In genomic region chr8:126598218-126598617, GRCm38 (mm10) we compare ENCODE assay signal across 10 mouse cellular contexts. TPM values are rescaled to one million over a fixed set of nuclear protein-coding genes. Genes with fewer than 3 reads are reported as not detected.
DNase-seq lines count a peak whose midpoint lies in the region; ATAC-seq and TF ChIP-seq lines count a peak whose summit lies in the region.
"Had no signal": no experiment of that assay in that cellular context is flagged by ENCODE, and none has a peak within 500 bp of the region (broad histone marks: within the 10 kb centered on the region; RNA-seq: fewer than 3 reads in every experiment).

No protein-coding gene starts in this region.

- ATAC-seq in lung, embryonic 15.5 days (ENCODE audit: borderline replicate concordance, extremely low read depth, low FRiP score, low TSS enrichment) = no peak
- peak; percentile 47 for ATAC-seq in erythroid progenitor cell, adult 5-6 weeks (replicated peaks; ENCODE audit: low FRiP score, poor library complexity, severe bottlenecking)
- ATAC-seq: hindbrain, postnatal 0 days had no signal

- TF ChIP-seq CTCF in gastrocnemius, adult 2 months (IDR thresholded peaks at IDR 0.05) = no peak
- TF ChIP-seq CTCF in lung, adult 2 months (IDR thresholded peaks at IDR 0.05; ENCODE audit: insufficient read depth, low read length) = no peak

- intact Hi-C loops in gastrocnemius, adult 2 months (cut with DNase I) = loop anchor here (5.0 kb wide), 1 partner anchor 319 kb away; no protein-coding TSS in a partner anchor

- peak; percentile 22 for DNase-seq in gastrocnemius, adult 2 months
- DNase-seq in gastrocnemius, postnatal 10 days = no peak
- DNase-seq in lung, adult 2 months = no peak
- peak; percentile 67 for DNase-seq in splenic B cell, adult 2 months (ENCODE audit: low read depth, low spot score)
- no peak for DNase-seq in left cerebral cortex, adult 9 months (ENCODE audit: low spot score in 2 of 2)
- no peak for DNase-seq in thymus, postnatal 0 days (ENCODE audit: low spot score)
- DNase-seq: kidney, postnatal 10 days had no signal

- no peak overlapping the region for H3K4me3 ChIP-seq in gastrocnemius, adult 2 months
- no peak overlapping the region for H3K4me3 ChIP-seq in lung, embryonic 15.5 days
- H3K4me3 ChIP-seq in lung, adult 2 months (replicated peaks; ENCODE audit: extremely low read depth, low read depth, low read length) = no peak overlapping the region

- H3K36me3 ChIP-seq in lung, embryonic 15.5 days = no peaks in the 10 kb centered on the region
- H3K36me3 ChIP-seq in splenic B cell, adult 2 months (ENCODE audit: control insufficient read depth, insufficient read depth, low read length, poor library complexity, severe bottlenecking) = no peaks in the 10 kb centered on the region

- no peaks in the 10 kb centered on the region for H3K27me3 ChIP-seq in lung, embryonic 15.5 days
- H3K27me3 ChIP-seq in splenic B cell, adult 2 months (ENCODE audit: control insufficient read depth, insufficient read depth, low read length, poor library complexity, severe bottlenecking) = no peaks in the 10 kb centered on the region

- no peak overlapping the region for H3K4me2 ChIP-seq in lung, embryonic 15.5 days

- H3K9me3 ChIP-seq in lung, embryonic 15.5 days = no peaks in the 10 kb centered on the region

- H3K4me1 ChIP-seq in lung, embryonic 15.5 days = peaks cover 63% of the 10 kb centered on the region
- H3K4me1 ChIP-seq in lung, adult 2 months (ENCODE audit: control insufficient read depth, insufficient read depth, low read length) = peaks cover 16% of the 10 kb centered on the region

- peak overlapping the region; percentile 48; the same call in 1 of the 2 replicates for H3K27ac ChIP-seq in gastrocnemius, adult 2 months
- H3K27ac ChIP-seq in lung, embryonic 15.5 days = peak overlapping the region; percentile 100
- H3K27ac ChIP-seq: hindbrain, postnatal 0 days had no signal

- no peak overlapping the region for H3K9ac ChIP-seq in lung, embryonic 15.5 days

- WGBS in lung, embryonic 15.5 days = 20% methylated on average over 12 of the region's 12 CpGs
- 43% methylated on average over 12 of the region's 12 CpGs for WGBS in lung, adult 2 months

- no peak for TF ChIP-seq POLR2A in lung, adult 2 months (IDR thresholded peaks at IDR 0.05; ENCODE audit: borderline replicate concordance, extremely low read depth, low read depth, low read length)

RNA-seq across cellular contexts. Expression of gene Irf2bp2, which starts 4.4 kb away (rescaled TPM):
- total RNA-seq in gastrocnemius, adult 2 months (2021) = 10 to 100 TPM; 28.6 to 81.6 TPM
- total RNA-seq in gastrocnemius, postnatal 10 days (2021) = 10 to 100 TPM; 53.3 to 55.5 TPM
- polyA plus RNA-seq in lung, embryonic 15.5 days (2015; fragmentation: Nextera tagmentation; extraction: Ambion mirVana) = 12.6 TPM in 2 replicates
- 81.2 and 127 TPM in 2 replicates for polyA plus RNA-seq in lung, adult 2 months (2012; rRNA removed)
- 19.8 and 24.7 TPM in 2 replicates for total RNA-seq in erythroid progenitor cell, adult 5-6 weeks (2015; ENCODE audit: low replicate concordance)
- 8.8 and 18.0 TPM in 2 replicates for total RNA-seq in erythroid progenitor cell, adult 5-6 weeks (2017; ENCODE audit: low replicate concordance)
- 14.9 and 20.3 TPM in 2 replicates for polyA plus RNA-seq in thymus, postnatal 0 days (2015; fragmentation: Nextera tagmentation; extraction: Ambion mirVana)

Comparison
In these comparisons a context has a peak if more than half of its experiments do, and no peak if none do; other contexts are left out.
1. DNase-seq: peak in gastrocnemius, adult 2 months (single experiment) and splenic B cell, adult 2 months (single experiment); none in gastrocnemius, postnatal 10 days (single experiment), lung, adult 2 months (single experiment), left cerebral cortex, adult 9 months (0 of 2) and thymus, postnatal 0 days (single experiment).